Mouse (Mus musculus): Measurements from ENCODE around the gene Rptor. TPM values are rescaled to one million over a fixed set of nuclear protein-coding genes. Genes with fewer than 3 reads are reported as not detected.

The Rptor gene
- polyA plus RNA-seq, 1 experiment from 2014 or later, result 11.3 TPM

GRCm38 (mm10) chr11:119883646-119884045 lies 280.9 kb downstream of the Rptor start:
- Histone ChIP-seq H3K4me3 (replicated peaks; ENCODE audit: low read length) (no peak overlapping the region), H3K9me3 (ENCODE audit: control insufficient read depth, low read length) (no peaks in the 10 kb centered on the region), H3K27me3 (replicated peaks; ENCODE audit: control insufficient read depth, insufficient read depth, low read length) (no peaks in the 10 kb centered on the region), H3K27ac (ENCODE audit: low read length) (no peak overlapping the region), H3K4me1 (replicated peaks; ENCODE audit: control insufficient read depth, insufficient read depth, low read length) (no peaks in the 10 kb centered on the region), H3K4me2 (ENCODE audit: low read length) (no peak overlapping the region), H3K36me3 (ENCODE audit: control insufficient read depth, insufficient read depth) (peaks cover under 1% of the 10 kb centered on the region), H3K9ac (replicated peaks; ENCODE audit: low read depth, low read length) (no peak overlapping the region)
- ATAC-seq, result no peak
- WGBS, result 74% methylated on average over 2 of the region's 2 CpGs

DNA sequence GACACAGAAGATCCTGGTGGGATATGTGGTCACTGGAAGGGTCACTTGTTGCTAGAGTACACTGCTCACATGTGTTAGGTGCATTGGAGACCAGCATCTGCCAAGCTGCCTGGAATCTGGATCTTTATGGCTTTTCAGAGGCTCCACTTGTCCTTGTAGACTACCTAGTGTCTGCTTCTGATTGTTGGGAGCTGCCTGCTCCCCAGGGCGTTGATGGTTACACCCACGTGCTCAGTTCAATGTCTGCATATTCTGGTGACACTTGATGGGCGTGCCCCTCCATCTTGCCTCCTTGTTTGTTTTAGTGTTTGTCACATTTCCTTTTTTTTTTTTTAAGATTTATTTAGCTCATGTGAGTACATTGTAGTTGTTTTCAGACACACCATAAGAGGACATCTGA lies 287.3 kb downstream of the Rptor start:
- H3K4me3 ChIP-seq (replicated peaks; ENCODE audit: low read length), result no peak overlapping the region
- ATAC-seq, result no peak
- H3K9ac ChIP-seq (replicated peaks; ENCODE audit: low read depth, low read length), result no peak overlapping the region
- no peak overlapping the region for H3K4me2 ChIP-seq (ENCODE audit: low read length)
- H3K9me3 ChIP-seq (ENCODE audit: control insufficient read depth, low read length), result no peaks in the 10 kb centered on the region
- no peaks in the 10 kb centered on the region for H3K27me3 ChIP-seq (replicated peaks; ENCODE audit: control insufficient read depth, insufficient read depth, low read length)
- H3K4me1 ChIP-seq (replicated peaks; ENCODE audit: control insufficient read depth, insufficient read depth, low read length), result peaks cover 17% of the 10 kb centered on the region
- H3K27ac ChIP-seq (ENCODE audit: low read length), result no peak overlapping the region
- WGBS, result 100% methylated on average over 3 of the region's 3 CpGs
- peaks cover 6% of the 10 kb centered on the region for H3K36me3 ChIP-seq (ENCODE audit: control insufficient read depth, insufficient read depth)

DNA sequence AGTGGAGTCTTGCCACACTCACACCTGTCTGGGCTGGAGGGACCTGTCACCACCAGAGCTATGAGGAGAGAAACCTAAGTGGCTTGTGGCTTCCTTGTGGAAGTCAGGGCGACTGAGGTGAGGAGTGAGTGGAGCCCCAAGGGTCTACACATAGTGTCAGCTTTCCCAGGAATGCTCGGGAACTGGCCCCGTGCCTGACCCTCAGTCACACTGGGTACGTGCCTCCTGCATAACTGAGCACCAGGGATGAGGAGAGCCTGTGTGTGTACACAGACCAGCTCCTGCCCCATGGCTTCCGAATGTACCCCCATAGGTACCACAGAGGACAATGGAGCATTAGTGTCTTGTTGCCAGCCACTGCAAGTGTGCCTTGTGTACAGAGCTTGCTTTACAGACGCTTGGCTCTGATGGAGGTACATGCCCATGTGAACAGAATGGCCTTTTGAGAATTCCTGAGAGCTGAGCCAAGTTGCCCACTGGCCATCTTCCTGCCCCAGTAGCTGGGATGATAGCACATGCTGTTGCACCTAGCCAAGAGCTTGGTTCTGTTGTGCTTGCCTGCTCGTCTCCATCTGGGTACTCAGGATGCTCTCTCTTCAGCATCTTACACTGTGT lies 289.0 kb downstream of the Rptor start:
- Histone ChIP-seq H3K4me2 (ENCODE audit: low read length) (no peak overlapping the region), H3K36me3 (ENCODE audit: control insufficient read depth, insufficient read depth) (peaks cover 6% of the 10 kb centered on the region)

GRCm38 (mm10) chr11:119893667-119894236 lies 291.0 kb downstream of the Rptor start:
- no peak overlapping the region for H3K4me2 ChIP-seq (ENCODE audit: low read length)
- 27% methylated on average over 10 of the region's 10 CpGs for WGBS
- no peaks in the 10 kb centered on the region for H3K9me3 ChIP-seq (ENCODE audit: control insufficient read depth, low read length)
- no peak overlapping the region for H3K4me3 ChIP-seq (replicated peaks; ENCODE audit: low read length)
- peak; percentile 79 for ATAC-seq
- H3K27me3 ChIP-seq (replicated peaks; ENCODE audit: control insufficient read depth, insufficient read depth, low read length), result no peaks in the 10 kb centered on the region
- H3K9ac ChIP-seq (replicated peaks; ENCODE audit: low read depth, low read length), result peak overlapping the region; percentile 40
- H3K27ac ChIP-seq (ENCODE audit: low read length), result peak overlapping the region; percentile 84
- H3K36me3 ChIP-seq (ENCODE audit: control insufficient read depth, insufficient read depth), result peaks cover 4% of the 10 kb centered on the region
- H3K4me1 ChIP-seq (replicated peaks; ENCODE audit: control insufficient read depth, insufficient read depth, low read length), result peaks cover 17% of the 10 kb centered on the region

More for the DNA sequence above, 289.0 kb downstream of the Rptor start:
- Histone ChIP-seq H3K27ac (ENCODE audit: low read length) (no peak overlapping the region), H3K9ac (replicated peaks; ENCODE audit: low read depth, low read length) (no peak overlapping the region), H3K4me3 (replicated peaks; ENCODE audit: low read length) (no peak overlapping the region), H3K27me3 (replicated peaks; ENCODE audit: control insufficient read depth, insufficient read depth, low read length) (no peaks in the 10 kb centered on the region), H3K9me3 (ENCODE audit: control insufficient read depth, low read length) (no peaks in the 10 kb centered on the region), H3K4me1 (replicated peaks; ENCODE audit: control insufficient read depth, insufficient read depth, low read length) (peaks cover 17% of the 10 kb centered on the region)
- 83% methylated on average over 7 of the region's 7 CpGs for WGBS
- no peak for ATAC-seq

- no peak overlapping the region for H3K9ac ChIP-seq (replicated peaks; ENCODE audit: low read depth, low read length)
- no peak overlapping the region for H3K27ac ChIP-seq (ENCODE audit: low read length)
- H3K27me3 ChIP-seq (replicated peaks; ENCODE audit: control insufficient read depth, insufficient read depth, low read length), result no peaks in the 10 kb centered on the region
- no peaks in the 10 kb centered on the region for H3K36me3 ChIP-seq (ENCODE audit: control insufficient read depth, insufficient read depth)
- H3K4me3 ChIP-seq (replicated peaks; ENCODE audit: low read length), result no peak overlapping the region
- no peaks in the 10 kb centered on the region for H3K9me3 ChIP-seq (ENCODE audit: control insufficient read depth, low read length)
- WGBS, result 70% methylated on average over 6 of the region's 6 CpGs
- peaks cover 17% of the 10 kb centered on the region for H3K4me1 ChIP-seq (replicated peaks; ENCODE audit: control insufficient read depth, insufficient read depth, low read length)
- no peak overlapping the region for H3K4me2 ChIP-seq (ENCODE audit: low read length)
- ATAC-seq, result no peak
Observed at GRCm38 (mm10) chr11:119894634-119895033, 291.9 kb downstream of the Rptor start.

DNA sequence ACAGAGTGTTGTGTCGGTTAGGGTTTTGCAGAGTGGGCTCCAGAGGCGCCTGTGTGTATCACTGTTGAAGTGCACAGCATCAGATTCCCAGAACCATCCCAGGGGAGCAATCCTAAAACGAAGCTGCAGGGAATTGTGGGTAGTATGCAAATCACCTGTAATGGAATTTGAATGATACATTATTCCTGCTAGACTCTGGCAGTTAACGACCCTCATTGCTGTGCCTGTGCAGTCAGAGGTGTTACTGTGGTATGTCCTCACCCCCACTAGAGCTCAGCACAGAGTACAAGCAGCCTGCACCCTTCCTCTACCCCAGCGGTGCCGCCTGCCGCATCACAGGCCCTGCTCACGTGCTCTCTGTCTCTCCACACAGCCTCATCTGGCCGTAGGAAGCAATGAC lies 294.3 kb downstream of the Rptor start:
- H3K27me3 ChIP-seq (replicated peaks; ENCODE audit: control insufficient read depth, insufficient read depth, low read length), result no peaks in the 10 kb centered on the region
- H3K27ac ChIP-seq (ENCODE audit: low read length), result no peak overlapping the region
- H3K4me2 ChIP-seq (ENCODE audit: low read length), result no peak overlapping the region
- WGBS, result 65% methylated on average over 9 of the region's 9 CpGs
- H3K36me3 ChIP-seq (ENCODE audit: control insufficient read depth, insufficient read depth), result no peaks in the 10 kb centered on the region
- H3K4me1 ChIP-seq (replicated peaks; ENCODE audit: control insufficient read depth, insufficient read depth, low read length), result peaks cover 17% of the 10 kb centered on the region
- no peaks in the 10 kb centered on the region for H3K9me3 ChIP-seq (ENCODE audit: control insufficient read depth, low read length)
- ATAC-seq, result peak; percentile 63; the same call in 1 of the 2 replicates
- no peak overlapping the region for H3K9ac ChIP-seq (replicated peaks; ENCODE audit: low read depth, low read length)
- no peak overlapping the region for H3K4me3 ChIP-seq (replicated peaks; ENCODE audit: low read length)

DNA sequence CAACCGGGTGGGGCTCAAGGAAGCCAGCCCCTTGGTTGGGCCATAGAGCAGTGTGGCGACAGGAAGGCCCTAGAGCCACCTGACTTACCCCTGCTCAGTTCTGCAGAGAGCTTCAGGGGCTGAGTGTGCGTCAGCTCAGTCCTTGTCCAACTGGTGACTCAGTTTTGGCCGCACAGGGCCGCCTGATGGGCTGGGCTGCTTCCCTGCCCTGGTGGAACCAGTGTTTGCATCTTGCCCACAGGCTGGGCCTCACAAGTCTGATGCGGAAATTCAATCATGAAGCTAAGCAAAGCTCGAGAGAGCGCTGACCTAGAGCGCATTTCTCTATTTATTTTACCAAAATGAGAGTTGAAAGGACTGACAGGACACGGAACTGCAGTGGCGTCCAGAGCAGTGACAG lies 296.3 kb downstream of the Rptor start:
- ATAC-seq, result no peak
- no peak overlapping the region for H3K27ac ChIP-seq (ENCODE audit: low read length)
- 84% methylated on average over 11 of the region's 11 CpGs for WGBS

GRCm38 (mm10) chr11:119901174-119901573 lies 298.5 kb downstream of the Rptor start:
- H3K4me2 ChIP-seq (ENCODE audit: low read length), result no peak overlapping the region
- no peaks in the 10 kb centered on the region for H3K9me3 ChIP-seq (ENCODE audit: control insufficient read depth, low read length)
- ATAC-seq, result no peak
- peaks cover 3% of the 10 kb centered on the region for H3K4me1 ChIP-seq (replicated peaks; ENCODE audit: control insufficient read depth, insufficient read depth, low read length)
- 78% methylated on average over 4 of the region's 4 CpGs for WGBS
- H3K36me3 ChIP-seq (ENCODE audit: control insufficient read depth, insufficient read depth), result no peaks in the 10 kb centered on the region
- H3K27ac ChIP-seq (ENCODE audit: low read length), result no peak overlapping the region
- H3K27me3 ChIP-seq (replicated peaks; ENCODE audit: control insufficient read depth, insufficient read depth, low read length), result no peaks in the 10 kb centered on the region
- H3K9ac ChIP-seq (replicated peaks; ENCODE audit: low read depth, low read length), result no peak overlapping the region
- no peak overlapping the region for H3K4me3 ChIP-seq (replicated peaks; ENCODE audit: low read length)

More for the DNA sequence above, 296.3 kb downstream of the Rptor start:
- Histone ChIP-seq H3K4me3 (replicated peaks; ENCODE audit: low read length) (no peak overlapping the region), H3K4me1 (replicated peaks; ENCODE audit: control insufficient read depth, insufficient read depth, low read length) (peaks cover 6% of the 10 kb centered on the region), H3K9me3 (ENCODE audit: control insufficient read depth, low read length) (no peaks in the 10 kb centered on the region), H3K36me3 (ENCODE audit: control insufficient read depth, insufficient read depth) (no peaks in the 10 kb centered on the region), H3K4me2 (ENCODE audit: low read length) (no peak overlapping the region), H3K9ac (replicated peaks; ENCODE audit: low read depth, low read length) (no peak overlapping the region), H3K27me3 (replicated peaks; ENCODE audit: control insufficient read depth, insufficient read depth, low read length) (no peaks in the 10 kb centered on the region)

DNA sequence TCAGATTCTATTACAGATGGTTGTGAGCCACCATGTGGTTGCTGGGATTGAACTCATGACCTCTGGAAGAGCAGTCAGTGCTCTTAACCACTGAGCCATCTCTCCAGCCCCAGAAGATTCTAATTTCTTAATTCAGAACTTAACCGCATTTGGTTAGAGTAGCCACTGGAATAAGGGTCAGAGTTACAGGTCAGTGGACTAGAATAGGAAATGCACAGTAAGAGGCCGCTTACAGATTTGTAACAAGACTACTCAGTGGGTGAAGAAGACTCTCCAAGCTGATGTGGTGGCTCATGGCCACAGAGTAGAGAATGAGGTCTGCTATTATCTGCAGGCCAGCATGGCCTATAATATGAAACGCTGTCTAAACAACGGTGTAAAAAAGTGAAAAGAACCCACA lies 300.2 kb downstream of the Rptor start:
- 80% methylated on average over 4 of the region's 4 CpGs for WGBS
- H3K9ac ChIP-seq (replicated peaks; ENCODE audit: low read depth, low read length), result no peak overlapping the region
- no peak overlapping the region for H3K4me2 ChIP-seq (ENCODE audit: low read length)
- H3K4me1 ChIP-seq (replicated peaks; ENCODE audit: control insufficient read depth, insufficient read depth, low read length), result peaks cover 3% of the 10 kb centered on the region; the same call in 1 of the 2 replicates
- no peaks in the 10 kb centered on the region for H3K9me3 ChIP-seq (ENCODE audit: control insufficient read depth, low read length)
- no peak overlapping the region for H3K4me3 ChIP-seq (replicated peaks; ENCODE audit: low read length)
- H3K36me3 ChIP-seq (ENCODE audit: control insufficient read depth, insufficient read depth), result no peaks in the 10 kb centered on the region
- ATAC-seq, result no peak
- no peak overlapping the region for H3K27ac ChIP-seq (ENCODE audit: low read length)
- no peaks in the 10 kb centered on the region for H3K27me3 ChIP-seq (replicated peaks; ENCODE audit: control insufficient read depth, insufficient read depth, low read length)
